Mouse (Mus musculus): Measurements from ENCODE around the gene Tjp3.

The Tjp3 gene

DNA sequence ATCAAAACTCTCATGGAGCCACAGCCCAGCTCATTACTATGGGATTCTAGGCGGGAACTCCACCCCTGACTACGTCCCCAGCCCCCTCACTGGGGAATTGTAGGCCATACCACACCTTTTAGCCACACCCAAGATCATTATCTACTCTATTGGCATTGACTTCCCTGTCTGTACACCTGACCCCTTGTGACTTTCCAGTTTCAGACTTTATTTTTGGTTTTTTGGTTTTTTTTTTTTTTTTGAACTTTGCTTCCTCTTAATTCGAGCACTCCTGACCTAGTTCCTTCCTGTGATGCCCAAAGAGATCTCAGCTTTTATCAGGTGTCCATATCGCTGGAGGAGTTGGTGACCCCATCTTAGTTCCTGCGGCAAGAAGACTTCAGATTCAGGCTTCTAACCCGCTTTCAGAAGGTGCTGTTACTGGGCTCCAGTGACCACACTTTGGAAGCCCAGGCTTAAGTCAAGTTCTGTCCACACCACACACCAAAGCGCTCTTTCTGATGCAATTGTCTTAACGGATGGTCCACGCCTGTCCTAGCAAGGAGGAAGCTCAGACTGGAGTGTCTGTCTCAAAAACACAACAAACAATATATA, at the start of gene Tjp3:
Gene Tjp3 (minus strand): TSS at position 71 of the 594 bp plus-strand sequence.
- DNase-seq, result no peak

DNA sequence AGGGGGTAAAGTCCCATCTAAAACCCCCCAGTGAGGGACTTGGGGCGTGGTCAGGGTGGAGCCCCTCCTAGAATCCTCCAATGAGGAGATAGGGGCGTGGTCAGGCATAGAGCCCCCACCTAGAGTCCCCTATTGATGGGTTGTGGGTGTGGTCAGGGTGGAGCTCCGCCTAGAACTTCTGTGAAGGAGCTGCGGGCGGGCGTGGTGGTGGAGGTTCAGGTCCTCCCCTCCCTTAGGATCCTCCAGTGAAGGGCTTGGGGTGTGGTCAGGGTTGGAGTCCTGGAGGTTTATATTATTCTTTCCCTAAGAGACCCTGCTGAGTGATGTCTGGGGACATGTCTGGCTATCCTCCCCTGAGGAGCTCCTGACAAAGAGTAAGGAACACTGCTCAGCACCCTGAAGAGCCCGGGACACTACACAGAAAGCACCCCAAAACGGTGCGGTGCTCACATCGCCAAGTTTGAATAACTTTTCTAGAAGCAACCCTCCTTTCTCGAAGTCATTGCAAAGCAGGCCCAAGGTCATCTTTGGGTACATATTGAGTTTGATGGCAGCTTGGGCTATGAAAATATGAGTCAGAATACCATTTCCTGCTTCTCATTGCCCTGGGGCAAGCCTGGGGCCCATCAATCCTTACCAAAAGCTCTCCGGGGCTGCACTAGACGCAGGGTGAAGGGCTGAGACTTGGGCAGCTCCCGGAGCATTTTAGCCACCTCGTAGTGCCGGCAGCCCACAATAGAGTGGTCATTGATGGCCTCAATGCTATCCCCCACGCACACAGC, 49.4 kb upstream of the Tjp3 start:
- DNase-seq, result peak in 1 of 2 experiments; percentile 53

- DNase-seq, result no peak
These were observed 45.2 kb upstream of the Tjp3 start for GRCm38 (mm10) chr10:81336558-81336957.

GRCm38 (mm10) chr10:81335393-81336340, 44.3 kb upstream of the Tjp3 start:
- peak in 1 of 2 experiments; percentile 34 for DNase-seq

DNA sequence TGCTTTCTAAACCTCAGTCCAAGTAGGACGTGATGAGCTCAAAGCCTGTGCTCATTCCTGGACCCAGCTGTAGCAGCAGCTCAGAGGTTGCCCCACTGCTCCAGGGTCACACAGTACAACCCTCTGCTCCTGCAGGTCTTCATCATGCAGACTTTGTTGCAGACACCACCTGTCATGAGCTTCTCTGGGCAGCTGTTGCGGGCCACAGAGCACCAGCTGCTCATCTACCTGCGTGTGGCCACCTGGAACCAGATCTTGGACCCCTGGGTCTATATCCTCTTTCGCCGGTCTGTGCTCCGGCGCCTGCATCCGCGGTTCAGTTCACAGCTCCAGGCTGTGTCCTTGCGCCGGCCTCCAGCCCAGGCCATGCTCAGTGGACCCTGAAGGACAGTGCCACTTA, 42.9 kb upstream of the Tjp3 start:
- no peak for DNase-seq

- peak in 1 of 2 experiments; percentile 23 for DNase-seq
These were observed 40.9 kb upstream of the Tjp3 start for GRCm38 (mm10) chr10:81332277-81332676.

GRCm38 (mm10) chr10:81330007-81330406, 38.6 kb upstream of the Tjp3 start:
- peak; percentile 39 to 43 for DNase-seq

DNA sequence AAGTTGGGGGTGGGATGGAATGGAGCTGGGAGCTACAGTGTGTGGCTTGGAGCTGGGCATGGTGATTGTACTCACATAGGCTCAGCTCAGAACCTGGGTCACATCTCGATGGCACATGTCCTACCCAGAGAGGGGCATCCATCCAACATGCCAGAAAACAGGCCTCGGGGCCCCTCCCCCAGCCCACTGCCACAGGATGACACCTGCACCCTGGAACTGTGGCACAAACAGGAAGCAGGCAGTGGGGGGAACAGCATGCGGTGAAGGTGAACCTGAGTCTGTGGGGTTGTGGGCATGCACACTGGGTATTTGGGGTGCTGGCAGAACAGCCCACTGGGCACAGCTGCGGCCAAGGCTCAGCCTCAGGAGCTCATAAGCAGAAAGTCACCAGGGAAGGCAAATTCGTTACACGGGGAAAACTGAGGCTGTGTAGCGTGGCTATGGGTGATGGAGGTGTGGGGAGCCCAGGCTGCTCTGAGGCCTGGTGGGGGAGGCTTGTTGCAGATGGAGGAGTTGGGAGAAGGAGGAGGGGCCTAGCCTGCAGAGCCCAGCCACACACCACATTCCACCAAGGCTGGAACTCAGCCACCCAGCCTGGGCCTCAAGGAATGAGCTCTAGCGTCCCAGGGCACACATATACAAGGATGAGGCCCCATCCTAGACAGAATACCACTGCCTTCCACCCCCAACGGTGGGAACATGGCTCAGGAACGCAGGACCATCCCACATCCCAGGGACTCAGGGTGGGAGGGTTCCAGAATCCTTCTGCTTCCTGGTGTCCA, 38.0 kb upstream of the Tjp3 start:
- DNase-seq, result peak; percentile 88 to 94

DNA sequence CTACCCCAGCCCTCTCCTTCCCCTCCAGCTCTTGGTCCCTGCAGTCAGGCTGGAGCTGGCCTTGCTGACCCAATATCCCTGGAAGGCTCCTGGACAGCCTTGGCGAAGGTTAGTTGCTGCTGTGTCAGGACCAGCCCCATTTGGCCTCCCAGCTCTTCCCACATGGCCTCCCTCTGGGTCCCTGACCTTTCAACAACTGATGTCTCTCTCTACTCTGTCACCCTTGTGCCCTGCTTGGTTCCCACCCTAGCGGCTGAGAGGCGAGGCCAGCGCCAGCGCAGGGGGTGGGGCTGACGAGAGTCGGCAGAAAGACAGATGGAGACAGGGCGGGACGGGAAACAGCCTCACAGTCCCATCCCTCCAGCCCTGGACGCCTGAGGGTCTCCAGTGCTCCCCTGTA, 37.0 kb upstream of the Tjp3 start, which contains the start of gene Tbxa2r:
Gene Tbxa2r (plus strand): TSS at position 346 of the 400 bp plus-strand sequence.
- DNase-seq, result peak; percentile 90 to 93

GRCm38 (mm10) chr10:81327959-81328358, 36.6 kb upstream of the Tjp3 start:
- peak in 1 of 2 experiments; percentile 55 for DNase-seq

- DNase-seq, result peak in 1 of 2 experiments; percentile 59
These were observed 35.5 kb upstream of the Tjp3 start for GRCm38 (mm10) chr10:81326858-81327257.

DNA sequence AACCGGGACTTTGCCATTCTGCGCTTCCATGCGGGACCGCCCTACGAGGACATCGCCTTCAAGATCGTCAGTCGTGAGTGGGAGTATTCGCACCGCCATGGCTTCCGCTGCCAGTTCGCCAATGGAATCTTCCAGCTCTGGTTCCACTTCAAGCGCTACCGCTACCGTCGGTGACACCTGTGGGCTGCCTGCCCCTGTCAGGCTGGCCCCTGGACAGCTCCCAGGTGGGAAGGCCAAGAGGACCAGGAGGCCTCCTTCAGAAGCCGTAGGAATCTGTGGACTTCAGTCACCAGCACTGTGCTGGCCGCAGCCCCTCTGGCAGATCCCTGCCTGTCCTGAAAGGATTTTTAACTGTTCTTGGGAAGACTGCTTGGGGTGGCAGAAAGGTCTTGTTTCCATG, 34.4 kb upstream of the Tjp3 start:
- DNase-seq, result peak in 1 of 2 experiments; percentile 34

DNA sequence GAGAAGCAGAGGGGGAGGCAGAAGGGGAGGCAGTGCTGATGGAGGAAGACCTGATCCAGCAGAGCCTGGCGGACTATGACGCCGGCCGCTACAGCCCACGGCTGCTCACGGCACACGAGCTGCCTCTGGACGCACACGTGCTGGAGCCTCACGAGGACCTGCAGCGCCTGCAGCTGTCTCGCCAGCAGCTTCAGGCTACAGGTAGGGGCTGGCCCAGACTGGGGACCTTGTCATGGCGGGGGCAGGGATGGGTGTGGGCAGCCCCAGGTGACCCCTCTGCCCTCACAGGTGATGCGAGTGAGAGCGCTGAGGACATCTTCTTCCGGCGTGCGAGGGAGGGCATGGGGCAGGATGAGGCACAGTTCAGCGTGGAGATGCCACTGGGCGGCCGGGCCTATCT, 33.8 kb upstream of the Tjp3 start:
- peak in 1 of 2 experiments; percentile 28 for DNase-seq

DNA sequence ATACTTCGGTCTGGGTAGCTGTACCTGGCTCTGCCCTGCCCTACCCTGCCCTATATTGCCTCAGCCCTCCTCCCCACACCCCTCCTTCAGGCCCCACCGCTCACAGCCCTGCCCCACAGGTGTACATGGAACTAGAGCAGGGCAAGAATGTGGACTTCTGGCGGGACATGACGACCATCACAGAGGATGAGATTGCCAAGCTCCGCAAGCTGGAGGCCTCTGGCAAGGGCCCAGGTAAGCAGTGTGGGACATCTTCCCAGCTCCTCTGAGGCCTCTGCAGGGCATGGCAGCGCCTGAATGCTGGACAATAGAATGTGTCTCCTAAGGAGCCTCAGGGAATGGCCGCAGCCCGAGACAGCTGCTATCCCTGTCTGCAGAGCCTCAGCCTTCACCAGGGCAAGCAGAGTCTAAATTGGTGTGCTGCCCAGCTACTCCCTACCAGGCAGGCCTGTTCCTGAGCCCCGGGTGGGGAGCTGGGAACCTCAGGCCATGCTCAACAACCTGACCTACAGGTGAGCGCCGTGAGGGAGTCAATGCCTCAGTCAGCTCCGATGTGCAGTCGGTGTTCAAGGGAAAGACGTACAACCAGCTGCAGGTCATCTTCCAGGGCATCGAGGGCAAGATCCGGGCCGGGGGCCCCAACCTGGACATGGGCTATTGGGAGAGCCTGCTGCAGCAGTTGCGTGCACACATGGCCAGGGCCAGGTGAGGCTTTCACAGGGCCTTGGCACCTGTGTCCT, 32.6 kb upstream of the Tjp3 start:
- DNase-seq, result peak in 1 of 2 experiments; percentile 16

DNA sequence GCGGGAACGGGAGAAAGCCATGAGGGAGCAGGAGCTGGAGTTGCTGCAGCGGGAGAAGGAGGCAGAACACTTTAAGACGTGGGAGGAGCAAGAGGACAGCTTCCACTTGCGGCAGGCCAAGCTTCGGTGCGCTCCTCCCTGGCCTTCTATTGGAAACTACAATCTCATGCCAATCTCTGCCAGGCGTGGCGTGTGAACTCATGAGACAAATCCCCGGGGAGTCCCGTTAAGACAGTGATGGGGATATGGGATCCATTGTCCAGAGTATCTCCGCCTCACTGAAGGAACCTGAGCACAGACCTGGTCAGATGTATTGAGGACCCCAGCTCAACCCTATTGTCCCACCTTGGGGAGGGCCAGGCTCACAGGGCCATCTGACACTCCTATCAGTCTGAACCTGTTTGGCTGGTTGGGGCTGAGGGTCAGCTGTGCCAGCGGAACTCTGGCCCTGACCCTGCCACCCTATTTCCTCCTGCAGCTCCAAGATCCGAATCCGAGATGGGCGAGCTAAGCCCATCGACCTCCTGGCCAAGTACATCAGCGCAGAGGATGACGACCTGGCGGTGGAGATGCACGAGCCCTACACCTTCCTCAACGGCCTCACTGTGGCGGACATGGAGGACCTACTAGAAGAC, 31.9 kb upstream of the Tjp3 start:
- DNase-seq, result no peak

DNA sequence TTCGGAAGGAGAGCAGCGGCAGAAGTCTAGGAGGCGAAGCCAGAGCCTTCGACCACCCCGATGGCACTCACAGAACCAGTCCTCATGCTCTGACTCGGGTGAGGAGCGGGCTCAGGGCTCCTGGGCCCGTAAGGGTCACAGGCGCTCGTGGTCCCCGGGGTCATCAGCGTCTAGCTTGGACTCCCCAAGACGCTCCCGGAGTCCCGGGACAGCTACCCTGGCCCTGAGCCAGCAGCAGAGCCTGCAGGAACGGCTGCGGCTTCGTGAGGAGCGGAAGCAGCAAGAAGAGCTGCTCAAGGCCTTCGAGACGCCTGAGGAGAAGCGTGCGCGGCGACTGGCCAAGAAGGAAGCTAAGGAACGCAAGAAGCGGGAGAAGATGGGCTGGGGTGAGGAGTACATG, 31.1 kb upstream of the Tjp3 start:
- peak in 1 of 2 experiments; percentile 43 for DNase-seq

- no peak for DNase-seq
These were observed 30.1 kb upstream of the Tjp3 start for GRCm38 (mm10) chr10:81321436-81321835.

DNA sequence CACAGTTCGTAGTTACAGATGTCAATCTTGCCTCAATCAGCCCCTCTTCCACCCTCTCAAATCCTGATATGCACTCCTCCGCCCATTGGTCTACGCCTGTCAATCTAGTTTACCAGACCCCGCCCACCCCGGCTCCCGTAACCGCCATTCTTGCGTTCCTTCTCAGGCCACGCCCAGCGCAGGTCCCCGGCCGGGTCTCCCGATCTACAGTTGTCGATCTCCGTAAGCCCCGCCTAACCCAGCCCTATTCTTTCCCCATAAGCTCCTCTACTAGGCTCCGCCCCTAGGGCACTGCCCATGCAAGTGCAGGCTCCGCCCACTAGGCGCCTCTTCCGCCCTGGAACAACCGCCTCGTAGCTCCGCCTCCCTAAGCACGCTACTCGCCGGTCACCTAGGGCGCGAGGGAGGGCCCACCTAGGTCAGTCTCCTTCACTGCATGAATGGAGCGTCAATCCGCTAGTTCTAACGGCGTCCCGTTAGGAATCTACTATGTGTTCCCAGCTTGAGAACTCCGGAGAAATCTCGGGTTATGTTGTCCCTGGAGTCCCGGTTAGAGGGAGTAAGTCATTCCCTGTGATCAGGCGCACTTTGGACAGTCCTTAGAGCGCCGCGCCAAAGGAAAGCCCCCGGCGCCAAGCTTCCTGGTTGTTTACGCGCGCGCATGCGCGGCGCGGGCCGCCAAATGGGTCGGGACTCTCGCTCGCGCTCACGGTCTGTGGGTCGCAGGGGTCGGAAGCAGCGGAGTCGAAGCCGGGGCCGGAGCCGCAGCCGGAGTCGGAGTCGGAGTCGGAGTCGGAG, 29.4 kb upstream of the Tjp3 start, which contains the start of gene Cactin:
Gene Cactin (plus strand): TSS at position 554 of the 798 bp plus-strand sequence.
- peak; percentile 99 to 100 for DNase-seq

GRCm38 (mm10) chr10:81319741-81320549, 28.6 kb upstream of the Tjp3 start:
- peak; percentile 60 to 95 for DNase-seq

Measured in thymus, postnatal 36 days (tissue).